Mouse (Mus musculus) lung, adult 2 months (tissue): ENCODE data around the gene Pigs.

ENCODE experiments used
- CTCF ChIP-seq: fragments of 200-500 bp; IDR thresholded peaks from 2 replicates; pipeline ENCODE4 v1.5.1; 2011; ENCODE audit warnings: mild to moderate bottlenecking, low read length, control low read depth; ENCODE audit not compliant: insufficient read depth
- POLR2A ChIP-seq: fragments of 200-500 bp; IDR thresholded peaks from 2 replicates; pipeline ENCODE4 v1.6.1; 2011; ENCODE audit warnings: low read depth, mild to moderate bottlenecking, control low read depth, low read length, borderline replicate concordance; ENCODE audit errors: extremely low read depth

DNA sequence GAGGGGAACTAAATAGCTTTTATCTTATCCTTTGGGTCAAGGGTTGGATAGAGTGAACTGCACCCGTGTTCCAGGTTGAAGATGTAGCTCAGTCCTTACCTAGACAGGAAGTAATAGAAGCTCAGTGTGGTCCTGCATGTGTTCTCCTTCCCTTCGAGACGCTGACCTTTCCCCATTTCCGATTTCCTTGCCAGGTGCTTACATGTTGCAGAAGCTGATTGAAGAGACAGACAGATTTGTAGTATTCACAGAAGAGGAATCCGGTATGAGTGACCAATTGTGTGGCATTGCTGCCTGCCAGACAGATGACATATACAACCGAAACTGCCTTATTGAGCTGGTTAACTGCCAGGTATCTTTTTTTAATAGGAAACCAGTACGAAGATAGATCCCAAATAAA, 49.4 kb upstream of the Pigs start:
- no peak for TF ChIP-seq POLR2A
- TF ChIP-seq CTCF = no peak
